Mouse (Mus musculus): ENCODE data around the gene Nrl. TPM values are rescaled to one million over a fixed set of nuclear protein-coding genes. Genes with fewer than 3 reads are reported as not detected.

Gene Nrl
- polyA plus RNA-seq, 2 experiments = 0.06 TPM; not detected in 1

DNA sequence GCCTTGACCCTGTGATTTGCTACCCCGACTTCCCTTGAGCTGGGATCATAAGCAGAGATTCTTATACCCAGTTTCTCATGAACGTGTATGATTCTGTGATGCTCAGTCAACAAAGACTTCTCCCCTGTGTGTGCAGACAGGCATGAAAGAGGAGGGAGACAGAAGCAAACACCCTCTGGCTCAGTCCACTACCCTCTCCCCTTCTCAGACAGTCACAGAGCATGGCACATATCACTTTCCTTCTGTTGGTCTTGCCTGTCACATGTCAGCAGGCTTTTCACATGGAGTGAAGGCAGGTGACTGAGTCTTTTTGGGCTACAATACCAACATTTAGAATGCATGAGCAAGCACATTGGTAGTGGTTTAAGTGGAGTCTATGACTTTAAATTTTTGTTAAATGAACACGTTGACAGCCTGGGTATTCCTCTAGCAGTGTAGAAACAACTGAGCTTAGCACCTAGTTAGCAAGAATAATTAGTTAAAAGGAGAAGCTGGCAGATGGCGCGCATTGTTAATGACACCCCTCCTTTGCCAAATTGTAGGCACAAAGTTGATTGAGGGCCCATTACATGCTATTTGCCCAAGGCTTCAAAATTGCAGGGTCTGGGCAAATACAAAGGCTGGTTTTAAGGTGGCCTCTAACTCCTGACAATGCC lies 40.2 kb downstream of the Nrl start:
- H3K27me3 ChIP-seq (ENCODE audit: control insufficient read depth, insufficient read depth, low read length) = no peaks in the 10 kb centered on the region
- no peak overlapping the region for H3K4me3 ChIP-seq (replicated peaks; ENCODE audit: low read length)
- H3K27ac ChIP-seq (replicated peaks; ENCODE audit: low read depth, low read length) = no peak overlapping the region
- H3K4me2 ChIP-seq (replicated peaks; ENCODE audit: low read depth, low read length, severe bottlenecking) = no peak overlapping the region
- DNase-seq (ENCODE audit: low spot score) (no peak), ATAC-seq (ENCODE audit: low FRiP score, low read depth) (no peak)
- H3K9me3 ChIP-seq (ENCODE audit: control insufficient read depth, low read length) = no peaks in the 10 kb centered on the region
- H3K9ac ChIP-seq (ENCODE audit: low read depth, low read length, severe bottlenecking) = no peak overlapping the region
- no peak for TF ChIP-seq POLR2A (IDR thresholded peaks at IDR 0.05; ENCODE audit: borderline replicate concordance, extremely low read depth, insufficient read depth, insufficient read length)
- no peaks in the 10 kb centered on the region for H3K4me1 ChIP-seq (ENCODE audit: control insufficient read depth, insufficient read depth, low read length)
- WGBS = 80% methylated on average over 5 of the region's 5 CpGs
- H3K36me3 ChIP-seq (ENCODE audit: control insufficient read depth, insufficient read depth, low read length) = peaks cover 30% of the 10 kb centered on the region

DNA sequence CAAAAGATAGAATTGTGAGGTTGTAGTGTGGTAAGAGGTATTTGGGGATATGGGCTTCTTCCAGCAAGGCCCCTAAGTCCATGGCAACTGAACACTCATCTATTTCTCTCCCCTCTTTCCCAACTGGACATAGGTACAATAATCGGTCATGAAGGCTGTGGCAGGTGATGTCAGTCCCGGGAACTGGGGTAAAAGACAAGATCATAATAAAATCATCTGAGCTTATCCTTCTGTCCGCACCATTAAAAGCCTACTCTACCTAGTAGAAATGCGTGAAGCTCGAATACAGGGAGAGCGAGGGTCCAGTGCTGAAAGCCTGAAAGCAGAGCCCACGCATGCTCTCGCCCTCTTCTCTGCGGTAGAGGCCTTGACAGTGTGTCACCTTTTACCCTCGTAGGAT lies 45.2 kb downstream of the Nrl start:
- Histone ChIP-seq H3K27me3 (ENCODE audit: control insufficient read depth, insufficient read depth, low read length) (no peaks in the 10 kb centered on the region), H3K36me3 (ENCODE audit: control insufficient read depth, insufficient read depth, low read length) (peaks cover 5% of the 10 kb centered on the region; the same call in 1 of the 2 replicates), H3K27ac (replicated peaks; ENCODE audit: low read depth, low read length) (no peak overlapping the region), H3K4me3 (replicated peaks; ENCODE audit: low read length) (peak overlapping the region; percentile 60; the same call in 1 of the 2 replicates), H3K4me1 (ENCODE audit: control insufficient read depth, insufficient read depth, low read length) (no peaks in the 10 kb centered on the region), H3K9ac (ENCODE audit: low read depth, low read length, severe bottlenecking) (no peak overlapping the region), H3K9me3 (ENCODE audit: control insufficient read depth, low read length) (no peaks in the 10 kb centered on the region), H3K4me2 (replicated peaks; ENCODE audit: low read depth, low read length, severe bottlenecking) (peak overlapping the region; percentile 56)
- DNase-seq (ENCODE audit: low spot score) (no peak), ATAC-seq (ENCODE audit: low FRiP score, low read depth) (no peak)
- no peak for TF ChIP-seq POLR2A (IDR thresholded peaks at IDR 0.05; ENCODE audit: borderline replicate concordance, extremely low read depth, insufficient read depth, insufficient read length)
- WGBS = 93% methylated on average over 10 of the region's 10 CpGs

DNA sequence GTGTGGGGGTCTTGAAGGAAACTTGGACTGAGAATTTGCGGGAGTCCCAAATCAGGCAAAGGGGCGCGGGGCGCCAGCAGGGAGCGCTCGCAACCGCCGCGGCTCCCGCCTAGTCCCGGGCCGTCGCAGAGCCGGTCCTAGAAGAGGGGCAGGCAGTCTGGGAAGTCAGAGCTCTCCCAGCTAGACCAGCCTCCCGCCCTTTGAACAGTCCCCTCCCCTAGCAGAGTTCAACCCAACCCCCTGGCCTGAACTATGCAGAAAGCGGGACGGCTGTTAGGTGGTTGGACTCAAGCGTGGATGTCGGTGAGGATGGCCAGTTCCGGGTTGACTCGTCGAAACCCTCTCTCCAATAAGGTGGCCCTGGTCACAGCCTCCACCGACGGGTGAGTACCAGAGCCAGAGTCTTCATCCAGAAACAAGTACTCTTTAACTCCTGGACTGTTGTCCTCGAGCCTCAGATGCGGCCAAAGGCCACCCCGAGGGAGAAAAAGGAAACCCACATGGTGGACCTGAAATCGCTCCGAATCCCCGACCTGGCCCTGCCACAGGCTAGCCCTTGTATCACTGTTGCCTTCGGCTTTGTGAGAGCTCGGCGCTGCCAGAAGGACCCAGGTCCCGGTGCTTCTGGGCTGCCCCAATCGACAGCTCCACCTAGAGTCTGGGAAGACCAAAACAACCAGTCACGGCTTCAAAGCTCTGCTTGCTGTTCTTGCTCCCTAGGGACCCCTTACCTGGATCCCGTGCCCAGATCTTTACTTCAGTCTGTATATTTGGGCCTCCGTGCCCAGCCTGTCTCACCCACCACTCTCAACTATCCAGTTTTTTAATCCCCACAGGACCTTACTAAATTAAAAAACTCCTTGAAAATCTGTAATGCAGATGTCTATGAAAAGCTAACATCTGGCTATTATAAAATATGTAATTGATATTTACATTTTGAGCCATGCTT lies 45.9 kb downstream of the Nrl start, which contains the start of gene Dhrs4:
Dhrs4 (plus strand) TSS at position 108 of the 949 bp plus-strand sequence.
- DNase-seq (ENCODE audit: low spot score) (peak; percentile 90), ATAC-seq (ENCODE audit: low FRiP score, low read depth) (peak; percentile 94)
- Histone ChIP-seq H3K27ac (replicated peaks; ENCODE audit: low read depth, low read length) (peak within 1 kb of the TSS; percentile 82), H3K9ac (ENCODE audit: low read depth, low read length, severe bottlenecking) (peak within 1 kb of the TSS; percentile 77), H3K9me3 (ENCODE audit: control insufficient read depth, low read length) (no peaks in the 10 kb centered on the region), H3K4me2 (replicated peaks; ENCODE audit: low read depth, low read length, severe bottlenecking) (peak within 1 kb of the TSS; percentile 56), H3K4me3 (replicated peaks; ENCODE audit: low read length) (peak within 1 kb of the TSS; percentile 60), H3K4me1 (ENCODE audit: control insufficient read depth, insufficient read depth, low read length) (no peaks in the 10 kb centered on the region), H3K36me3 (ENCODE audit: control insufficient read depth, insufficient read depth, low read length) (peaks cover 3% of the 10 kb centered on the region; the same call in 1 of the 2 replicates), H3K27me3 (ENCODE audit: control insufficient read depth, insufficient read depth, low read length) (no peaks in the 10 kb centered on the region)
- WGBS = under 1% methylated on average over 34 of the region's 38 CpGs
- peak; percentile 77; the same call in 1 of the 2 replicates for TF ChIP-seq POLR2A (IDR thresholded peaks at IDR 0.05; ENCODE audit: borderline replicate concordance, extremely low read depth, insufficient read depth, insufficient read length)

DNA sequence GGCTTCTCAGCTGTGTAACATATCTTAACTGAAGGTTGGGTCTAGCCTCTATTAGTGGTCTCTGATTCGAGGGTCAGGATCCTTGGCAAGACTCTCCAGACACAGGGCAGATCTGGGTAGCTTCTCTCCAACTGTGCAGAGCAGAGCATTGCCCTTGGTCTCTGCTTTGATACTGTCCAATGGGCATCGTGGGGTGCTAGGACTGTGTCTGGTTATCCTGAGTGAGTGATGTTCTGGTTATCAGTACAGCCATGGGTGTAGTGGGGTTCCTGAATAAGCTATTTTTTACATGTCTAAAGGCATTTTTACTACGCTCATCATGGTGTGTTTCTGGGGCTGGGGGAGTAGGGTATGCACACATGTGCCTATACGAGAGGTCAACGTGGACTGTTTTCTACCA lies 47.0 kb downstream of the Nrl start:
- Histone ChIP-seq H3K4me2 (replicated peaks; ENCODE audit: low read depth, low read length, severe bottlenecking) (peak overlapping the region; percentile 56; the same call in 1 of the 2 replicates), H3K4me3 (replicated peaks; ENCODE audit: low read length) (no peak overlapping the region), H3K4me1 (ENCODE audit: control insufficient read depth, insufficient read depth, low read length) (no peaks in the 10 kb centered on the region), H3K36me3 (ENCODE audit: control insufficient read depth, insufficient read depth, low read length) (no peaks in the 10 kb centered on the region), H3K27ac (replicated peaks; ENCODE audit: low read depth, low read length) (no peak overlapping the region), H3K27me3 (ENCODE audit: control insufficient read depth, insufficient read depth, low read length) (no peaks in the 10 kb centered on the region), H3K9me3 (ENCODE audit: control insufficient read depth, low read length) (no peaks in the 10 kb centered on the region), H3K9ac (ENCODE audit: low read depth, low read length, severe bottlenecking) (no peak overlapping the region)
- no peak for ATAC-seq (ENCODE audit: low FRiP score, low read depth)
- no peak for TF ChIP-seq POLR2A (IDR thresholded peaks at IDR 0.05; ENCODE audit: borderline replicate concordance, extremely low read depth, insufficient read depth, insufficient read length)
- 92% methylated on average over 5 of the region's 5 CpGs for WGBS
- no peak for DNase-seq (ENCODE audit: low spot score)

DNA sequence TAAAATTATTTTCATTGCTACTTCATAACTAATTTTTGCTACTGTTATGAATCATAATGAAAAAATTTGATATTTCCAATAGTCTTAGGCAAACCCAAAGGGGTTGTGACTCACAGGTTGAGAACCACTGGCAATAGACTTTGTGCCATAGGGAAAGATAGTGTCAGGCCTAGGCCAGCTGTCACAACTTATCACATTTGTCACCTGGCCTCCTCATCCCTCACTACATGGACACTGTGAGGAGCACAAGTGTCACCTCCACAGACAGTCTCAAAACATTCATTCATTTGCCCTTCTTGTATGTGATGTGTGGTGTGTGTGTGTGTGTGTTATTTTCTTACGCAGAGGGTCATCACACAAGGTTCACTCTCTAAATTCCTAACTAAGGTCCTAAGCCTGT lies 47.4 kb downstream of the Nrl start:
- TF ChIP-seq POLR2A (IDR thresholded peaks at IDR 0.05; ENCODE audit: borderline replicate concordance, extremely low read depth, insufficient read depth, insufficient read length) = no peak

More for the DNA sequence above, 47.4 kb downstream of the Nrl start:
- ATAC-seq (ENCODE audit: low FRiP score, low read depth) (no peak), DNase-seq (ENCODE audit: low spot score) (no peak)
- H3K4me1 ChIP-seq (ENCODE audit: control insufficient read depth, insufficient read depth, low read length) = no peaks in the 10 kb centered on the region
- no peaks in the 10 kb centered on the region for H3K27me3 ChIP-seq (ENCODE audit: control insufficient read depth, insufficient read depth, low read length)
- no peak overlapping the region for H3K4me2 ChIP-seq (replicated peaks; ENCODE audit: low read depth, low read length, severe bottlenecking)
- no peak overlapping the region for H3K27ac ChIP-seq (replicated peaks; ENCODE audit: low read depth, low read length)
- H3K36me3 ChIP-seq (ENCODE audit: control insufficient read depth, insufficient read depth, low read length) = no peaks in the 10 kb centered on the region
- H3K4me3 ChIP-seq (replicated peaks; ENCODE audit: low read length) = no peak overlapping the region
- 100% methylated on average over 1 of the region's 1 CpGs for WGBS
- no peaks in the 10 kb centered on the region for H3K9me3 ChIP-seq (ENCODE audit: control insufficient read depth, low read length)
- H3K9ac ChIP-seq (ENCODE audit: low read depth, low read length, severe bottlenecking) = no peak overlapping the region

All from limb, embryonic 14.5 days (tissue).